Mouse (Mus musculus) gonadal fat pad, adult 2 months (tissue): ENCODE results near the gene Lmod3. TPM values are rescaled to one million over a fixed set of nuclear protein-coding genes. Genes with fewer than 3 reads are reported as not detected.

Source experiments
- DNase-seq: peaks from one replicate; pipeline ENCODE4 v3.0.0-alpha.2; 2012; ENCODE audit warnings: low read depth
- polyA plus RNA-seq: library from polyadenylated mRNA; depleted of rRNA; stranded (reverse); fragments of >200 nt; gene quantifications from 2 replicates; pipeline ENCODE4 v1.2.3, GENCODE M21; 2012; rRNA removed

The Lmod3 gene
- polyA plus RNA-seq, 1 experiment, result 0.11 TPM

- DNase-seq, result no peak
Measured at GRCm38 (mm10) chr6:97200437-97200836, 52.1 kb downstream of the Lmod3 start.

Other genes with a start within 250 kb of the Lmod3 start
- gene Fam19a4, start 192.3 kb downstream of the Lmod3 start, polyA plus RNA-seq, result not detected in 2 replicates
- gene Eogt, start 103.6 kb downstream of the Lmod3 start, polyA plus RNA-seq, result 13.7 and 14.9 TPM in 2 replicates
- gene Tmf1, start 73.6 kb downstream of the Lmod3 start, polyA plus RNA-seq, result 5.5 and 8.5 TPM in 2 replicates
- 16.3 and 21.2 TPM in 2 replicates for gene Uba3, start 47.1 kb downstream of the Lmod3 start, polyA plus RNA-seq
- gene Arl6ip5, start 42.1 kb downstream of the Lmod3 start, polyA plus RNA-seq, result 68.5 and 79.7 TPM in 2 replicates